Mouse (Mus musculus): ENCODE data around the gene Olfr1218. TPM values are rescaled to one million over a fixed set of nuclear protein-coding genes. Genes with fewer than 3 reads are reported as not detected.
"Not testable (repeated sequence)": the region's sequence is repeated elsewhere in the genome, so short reads cannot be mapped to it uniquely, and the experiment has no call there.

Olfr1218 gene
- polyA plus RNA-seq (2014; fragmentation: Nextera tagmentation; extraction: Ambion mirVana) = not detected in 2 replicates

GRCm38 (mm10) chr2:89061087-89061486, at the start of gene Olfr1218:
TSS of gene Olfr1218 (minus strand) at chr2:89061187.
- Histone ChIP-seq H3K4me2 (ENCODE audit: low read depth, low read length) (no peak within 1 kb of the TSS), H3K9me3 (replicated peaks; ENCODE audit: control insufficient read depth, low read length) (no peaks in the 10 kb centered on the region), H3K27ac (replicated peaks; ENCODE audit: low read depth, low read length) (no peak within 1 kb of the TSS), H3K27me3 (ENCODE audit: control insufficient read depth, insufficient read depth, low read length) (no peaks in the 10 kb centered on the region), H3K4me1 (ENCODE audit: control insufficient read depth, insufficient read depth, low read length) (no peaks in the 10 kb centered on the region), H3K36me3 (replicated peaks; ENCODE audit: control insufficient read depth, insufficient read depth, low read depth, low read length) (no peaks in the 10 kb centered on the region), H3K9ac (replicated peaks; ENCODE audit: low read length) (no peak within 1 kb of the TSS), H3K4me3 (ENCODE audit: low read depth, low read length) (no peak within 1 kb of the TSS)
- ATAC-seq (replicated peaks; ENCODE audit: insufficient number of reproducible peaks, low FRiP score, low TSS enrichment, low read depth) (no peak), DNase-seq (ENCODE audit: low spot score) (no peak)

- Histone ChIP-seq H3K36me3 (replicated peaks; ENCODE audit: control insufficient read depth, insufficient read depth, low read depth, low read length) (no peaks in the 10 kb centered on the region), H3K27me3 (ENCODE audit: control insufficient read depth, insufficient read depth, low read length) (no peaks in the 10 kb centered on the region), H3K9me3 (replicated peaks; ENCODE audit: control insufficient read depth, low read length) (no peaks in the 10 kb centered on the region), H3K27ac (replicated peaks; ENCODE audit: low read depth, low read length) (no peak within 1 kb of the TSS), H3K4me3 (ENCODE audit: low read depth, low read length) (no peak within 1 kb of the TSS), H3K4me2 (ENCODE audit: low read depth, low read length) (no peak within 1 kb of the TSS), H3K4me1 (ENCODE audit: control insufficient read depth, insufficient read depth, low read length) (no peaks in the 10 kb centered on the region), H3K9ac (replicated peaks; ENCODE audit: low read length) (no peak within 1 kb of the TSS)
- DNase-seq (ENCODE audit: low spot score) (no peak), ATAC-seq (replicated peaks; ENCODE audit: insufficient number of reproducible peaks, low FRiP score, low TSS enrichment, low read depth) (no peak)
- 69% methylated on average over 3 of the region's 3 CpGs for WGBS
Observed at GRCm38 (mm10) chr2:89106735-89107134, 45.7 kb upstream of the Olfr1218 start, which contains the start of gene Olfr1220. TSS of gene Olfr1220 (minus strand) at chr2:89106835.

- DNase-seq (ENCODE audit: low spot score) (no peak), ATAC-seq (replicated peaks; ENCODE audit: insufficient number of reproducible peaks, low FRiP score, low TSS enrichment, low read depth) (no peak)
- Histone ChIP-seq H3K9me3 (replicated peaks; ENCODE audit: control insufficient read depth, low read length) (no peaks in the 10 kb centered on the region), H3K4me3 (ENCODE audit: low read depth, low read length) (no peak overlapping the region), H3K36me3 (replicated peaks; ENCODE audit: control insufficient read depth, insufficient read depth, low read depth, low read length) (no peaks in the 10 kb centered on the region), H3K9ac (replicated peaks; ENCODE audit: low read length) (no peak overlapping the region), H3K4me1 (ENCODE audit: control insufficient read depth, insufficient read depth, low read length) (no peaks in the 10 kb centered on the region), H3K27me3 (ENCODE audit: control insufficient read depth, insufficient read depth, low read length) (no peaks in the 10 kb centered on the region), H3K27ac (replicated peaks; ENCODE audit: low read depth, low read length) (no peak overlapping the region), H3K4me2 (ENCODE audit: low read depth, low read length) (no peak overlapping the region)
Observed at GRCm38 (mm10) chr2:89105651-89106050, 44.7 kb upstream of the Olfr1218 start.

- Histone ChIP-seq H3K27ac (replicated peaks; ENCODE audit: low read depth, low read length) (no peak overlapping the region), H3K4me3 (ENCODE audit: low read depth, low read length) (no peak overlapping the region), H3K9ac (replicated peaks; ENCODE audit: low read length) (no peak overlapping the region), H3K36me3 (replicated peaks; ENCODE audit: control insufficient read depth, insufficient read depth, low read depth, low read length) (no peaks in the 10 kb centered on the region), H3K4me1 (ENCODE audit: control insufficient read depth, insufficient read depth, low read length) (no peaks in the 10 kb centered on the region), H3K4me2 (ENCODE audit: low read depth, low read length) (no peak overlapping the region), H3K27me3 (ENCODE audit: control insufficient read depth, insufficient read depth, low read length) (no peaks in the 10 kb centered on the region), H3K9me3 (replicated peaks; ENCODE audit: control insufficient read depth, low read length) (no peaks in the 10 kb centered on the region)
- ATAC-seq (replicated peaks; ENCODE audit: insufficient number of reproducible peaks, low FRiP score, low TSS enrichment, low read depth) = no peak
- 90% methylated on average over 1 of the region's 1 CpGs for WGBS
- DNase-seq (ENCODE audit: low spot score) = no peak
Observed at GRCm38 (mm10) chr2:89093848-89094247, 32.9 kb upstream of the Olfr1218 start.

GRCm38 (mm10) chr2:89083413-89083812, 22.4 kb upstream of the Olfr1218 start, which contains the start of gene Olfr1219:
TSS of gene Olfr1219 (minus strand) at chr2:89083513.
- Histone ChIP-seq H3K4me2 (ENCODE audit: low read depth, low read length) (no peak within 1 kb of the TSS), H3K4me3 (ENCODE audit: low read depth, low read length) (no peak within 1 kb of the TSS), H3K9ac (replicated peaks; ENCODE audit: low read length) (no peak within 1 kb of the TSS), H3K4me1 (ENCODE audit: control insufficient read depth, insufficient read depth, low read length) (no peaks in the 10 kb centered on the region), H3K36me3 (replicated peaks; ENCODE audit: control insufficient read depth, insufficient read depth, low read depth, low read length) (no peaks in the 10 kb centered on the region), H3K9me3 (replicated peaks; ENCODE audit: control insufficient read depth, low read length) (no peaks in the 10 kb centered on the region), H3K27ac (replicated peaks; ENCODE audit: low read depth, low read length) (no peak within 1 kb of the TSS), H3K27me3 (ENCODE audit: control insufficient read depth, insufficient read depth, low read length) (no peaks in the 10 kb centered on the region)
- DNase-seq (ENCODE audit: low spot score) (no peak), ATAC-seq (replicated peaks; ENCODE audit: insufficient number of reproducible peaks, low FRiP score, low TSS enrichment, low read depth) (no peak)
- 68% methylated on average over 1 of the region's 1 CpGs for WGBS

- Histone ChIP-seq H3K27ac (replicated peaks; ENCODE audit: low read depth, low read length) (no peak overlapping the region), H3K36me3 (replicated peaks; ENCODE audit: control insufficient read depth, insufficient read depth, low read depth, low read length) (no peaks in the 10 kb centered on the region), H3K4me1 (ENCODE audit: control insufficient read depth, insufficient read depth, low read length) (no peaks in the 10 kb centered on the region), H3K4me2 (ENCODE audit: low read depth, low read length) (no peak overlapping the region), H3K9ac (replicated peaks; ENCODE audit: low read length) (no peak overlapping the region), H3K27me3 (ENCODE audit: control insufficient read depth, insufficient read depth, low read length) (no peaks in the 10 kb centered on the region), H3K4me3 (ENCODE audit: low read depth, low read length) (no peak overlapping the region), H3K9me3 (replicated peaks; ENCODE audit: control insufficient read depth, low read length) (no peaks in the 10 kb centered on the region)
- DNase-seq (ENCODE audit: low spot score) (no peak), ATAC-seq (replicated peaks; ENCODE audit: insufficient number of reproducible peaks, low FRiP score, low TSS enrichment, low read depth) (no peak)
Observed at GRCm38 (mm10) chr2:89081487-89081886, 20.5 kb upstream of the Olfr1218 start.

GRCm38 (mm10) chr2:89031965-89032364, 29.0 kb downstream of the Olfr1218 start, which contains the start of gene Olfr1217:
TSS of gene Olfr1217 (minus strand) at chr2:89032065.
- DNase-seq (ENCODE audit: low spot score) (no peak), ATAC-seq (replicated peaks; ENCODE audit: insufficient number of reproducible peaks, low FRiP score, low TSS enrichment, low read depth) (no peak)
- Histone ChIP-seq H3K27me3 (ENCODE audit: control insufficient read depth, insufficient read depth, low read length) (no peaks in the 10 kb centered on the region), H3K4me1 (ENCODE audit: control insufficient read depth, insufficient read depth, low read length) (no peaks in the 10 kb centered on the region), H3K4me2 (ENCODE audit: low read depth, low read length) (no peak within 1 kb of the TSS), H3K9ac (replicated peaks; ENCODE audit: low read length) (no peak within 1 kb of the TSS), H3K9me3 (replicated peaks; ENCODE audit: control insufficient read depth, low read length) (no peaks in the 10 kb centered on the region), H3K36me3 (replicated peaks; ENCODE audit: control insufficient read depth, insufficient read depth, low read depth, low read length) (no peaks in the 10 kb centered on the region), H3K27ac (replicated peaks; ENCODE audit: low read depth, low read length) (no peak within 1 kb of the TSS), H3K4me3 (ENCODE audit: low read depth, low read length) (no peak within 1 kb of the TSS)
- 73% methylated on average over 2 of the region's 2 CpGs for WGBS

- H3K9ac ChIP-seq (replicated peaks; ENCODE audit: low read length); H3K4me1 ChIP-seq (ENCODE audit: control insufficient read depth, insufficient read depth, low read length); H3K36me3 ChIP-seq (replicated peaks; ENCODE audit: control insufficient read depth, insufficient read depth, low read depth, low read length); H3K27me3 ChIP-seq (ENCODE audit: control insufficient read depth, insufficient read depth, low read length); ATAC-seq (replicated peaks; ENCODE audit: insufficient number of reproducible peaks, low FRiP score, low TSS enrichment, low read depth); DNase-seq (ENCODE audit: low spot score); H3K9me3 ChIP-seq (replicated peaks; ENCODE audit: control insufficient read depth, low read length); H3K4me3 ChIP-seq (ENCODE audit: low read depth, low read length); H3K4me2 ChIP-seq (ENCODE audit: low read depth, low read length); H3K27ac ChIP-seq (replicated peaks; ENCODE audit: low read depth, low read length): not testable (repeated sequence)
- WGBS = 66% methylated on average over 3 of the region's 3 CpGs
Observed at GRCm38 (mm10) chr2:89021436-89021835, 39.6 kb downstream of the Olfr1218 start.

Data from embryonic facial prominence, embryonic 11.5 days (tissue).